Mouse (Mus musculus): ENCODE measurements at regions not wholly inside any gene's neighbourhood (a gene's known extent, or its start where the extent isn't known, plus 50 kb on each side); places are given as distances from the start of the nearest gene placed in this dataset.

- DNase-seq (ENCODE audit: extremely low spot score in 1 of 2, low spot score in 1 of 2): no peak
Measured at GRCm38 (mm10) chrX:49387439-49387838, 76.3 kb upstream of the Arhgap36 start.

GRCm38 (mm10) chrX:49377067-49377466, 86.7 kb upstream of the Arhgap36 start:
- DNase-seq (ENCODE audit: extremely low spot score in 1 of 2, low spot score in 1 of 2): peak in 1 of 2 experiments; percentile 45

GRCm38 (mm10) chrX:49370384-49370783, 82.3 kb upstream of the Enox2 start:
- DNase-seq (ENCODE audit: extremely low spot score in 1 of 2, low spot score in 1 of 2): no peak

- DNase-seq (ENCODE audit: extremely low spot score in 1 of 2, low spot score in 1 of 2): no peak
Measured at GRCm38 (mm10) chrX:49369404-49369803, 81.3 kb upstream of the Enox2 start.

- DNase-seq (ENCODE audit: extremely low spot score in 1 of 2, low spot score in 1 of 2): peak in 1 of 2 experiments; percentile 10
Measured at GRCm38 (mm10) chrX:49346451-49346850, 58.4 kb upstream of the Enox2 start.
